Mouse (Mus musculus): ENCODE measurements around the gene Card9. TPM values are rescaled to one million over a fixed set of nuclear protein-coding genes. Genes with fewer than 3 reads are reported as not detected.

The Card9 gene
- polyA plus RNA-seq, 1 experiment, result 4.5 TPM

GRCm38 (mm10) chr2:26354401-26354800 lies 6.3 kb downstream of the Card9 start:
- TF ChIP-seq POLR2A (IDR thresholded peaks at IDR 0.05; ENCODE audit: low read depth, low read length), result no peak
- no peak for TF ChIP-seq CTCF (IDR thresholded peaks at IDR 0.05; ENCODE audit: extremely low read depth, insufficient read length, insufficient replicate concordance, low read depth, low read length)
- Histone ChIP-seq H3K27me3 (ENCODE audit: control insufficient read depth, insufficient read depth, low read length) (no peaks in the 10 kb centered on the region), H3K4me3 (ENCODE audit: low read depth, low read length) (no peak overlapping the region), H3K4me1 (ENCODE audit: control insufficient read depth, insufficient read depth, insufficient read length, low read length) (peaks cover 18% of the 10 kb centered on the region), H3K36me3 (ENCODE audit: control insufficient read depth, insufficient read depth, low read length) (no peaks in the 10 kb centered on the region), H3K27ac (ENCODE audit: insufficient read depth, low read depth, low read length) (no peak overlapping the region)
- 88% methylated on average over 4 of the region's 4 CpGs for whole genome bisulfite sequencing

GRCm38 (mm10) chr2:26353066-26353980 lies 7.4 kb downstream of the Card9 start:
- Histone ChIP-seq H3K27me3 (ENCODE audit: control insufficient read depth, insufficient read depth, low read length) (no peaks in the 10 kb centered on the region), H3K4me1 (ENCODE audit: control insufficient read depth, insufficient read depth, insufficient read length, low read length) (peaks cover 13% of the 10 kb centered on the region), H3K4me3 (ENCODE audit: low read depth, low read length) (peak overlapping the region; percentile 91; the same call in 1 of the 2 replicates), H3K27ac (ENCODE audit: insufficient read depth, low read depth, low read length) (no peak overlapping the region), H3K36me3 (ENCODE audit: control insufficient read depth, insufficient read depth, low read length) (no peaks in the 10 kb centered on the region; the same call in 1 of the 2 replicates)
- WGBS, result 88% methylated on average over 11 of the region's 11 CpGs
- TF ChIP-seq CTCF (IDR thresholded peaks at IDR 0.05; ENCODE audit: extremely low read depth, insufficient read length, insufficient replicate concordance, low read depth, low read length), result no peak
- TF ChIP-seq POLR2A (IDR thresholded peaks at IDR 0.05; ENCODE audit: low read depth, low read length), result no peak

DNA sequence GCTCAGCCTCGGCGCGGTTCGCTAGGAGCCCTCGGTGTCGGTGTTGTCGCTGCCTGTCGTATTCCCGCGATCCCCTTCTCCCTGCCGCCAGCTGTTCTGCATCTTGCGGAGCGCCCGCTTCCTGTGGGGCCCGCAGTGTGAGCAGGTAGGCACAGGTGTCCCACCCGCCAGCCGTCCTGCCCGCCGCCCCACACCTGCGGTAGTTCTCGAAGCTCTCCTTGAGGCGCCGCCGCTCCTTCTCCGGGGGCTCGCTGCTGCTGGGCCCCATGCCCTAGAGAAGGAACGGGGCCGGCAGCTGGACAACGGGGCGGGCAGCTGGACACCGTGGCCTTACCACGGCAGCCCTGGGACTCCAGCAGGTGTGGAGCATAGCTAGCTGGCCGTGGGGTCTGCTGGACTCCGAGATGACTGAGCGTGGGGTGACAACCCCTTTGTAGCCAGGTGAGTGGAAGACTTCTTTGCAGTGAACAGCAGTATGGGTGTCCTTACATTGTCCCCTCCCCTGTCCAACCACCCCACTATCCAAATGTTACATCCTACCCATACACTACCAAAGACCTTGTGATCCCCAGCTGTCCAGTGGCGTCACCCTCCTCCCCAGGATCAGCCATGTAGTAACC lies 8.3 kb downstream of the Card9 start:
- H3K4me1 ChIP-seq (ENCODE audit: control insufficient read depth, insufficient read depth, insufficient read length, low read length), result peaks cover 14% of the 10 kb centered on the region
- no peak overlapping the region for H3K27ac ChIP-seq (ENCODE audit: insufficient read depth, low read depth, low read length)
- peak overlapping the region; percentile 91 for H3K4me3 ChIP-seq (ENCODE audit: low read depth, low read length)
- 3% methylated on average over 36 of the region's 36 CpGs for WGBS
- no peaks in the 10 kb centered on the region for H3K27me3 ChIP-seq (ENCODE audit: control insufficient read depth, insufficient read depth, low read length)
- no peaks in the 10 kb centered on the region; the same call in none of the 2 replicates for H3K36me3 ChIP-seq (ENCODE audit: control insufficient read depth, insufficient read depth, low read length)
- TF ChIP-seq POLR2A (IDR thresholded peaks at IDR 0.05; ENCODE audit: low read depth, low read length) (no peak), CTCF (IDR thresholded peaks at IDR 0.05; ENCODE audit: extremely low read depth, insufficient read length, insufficient replicate concordance, low read depth, low read length) (no peak)

GRCm38 (mm10) chr2:26351358-26352290 lies 9.1 kb downstream of the Card9 start, which contains the start of gene Dnlz:
Gene Dnlz, minus strand, starts transcription at chr2:26352110.
- WGBS, result under 1% methylated on average over 62 of the region's 62 CpGs
- Histone ChIP-seq H3K27ac (ENCODE audit: insufficient read depth, low read depth, low read length) (peak within 1 kb of the TSS; percentile 50), H3K4me1 (ENCODE audit: control insufficient read depth, insufficient read depth, insufficient read length, low read length) (peaks cover 21% of the 10 kb centered on the region), H3K36me3 (ENCODE audit: control insufficient read depth, insufficient read depth, low read length) (no peaks in the 10 kb centered on the region; the same call in none of the 2 replicates), H3K4me3 (ENCODE audit: low read depth, low read length) (peak within 1 kb of the TSS; percentile 91), H3K27me3 (ENCODE audit: control insufficient read depth, insufficient read depth, low read length) (no peaks in the 10 kb centered on the region)
- TF ChIP-seq POLR2A (IDR thresholded peaks at IDR 0.05; ENCODE audit: low read depth, low read length) (peak; percentile 50), CTCF (IDR thresholded peaks at IDR 0.05; ENCODE audit: extremely low read depth, insufficient read length, insufficient replicate concordance, low read depth, low read length) (peak; percentile 70)

- Histone ChIP-seq H3K4me3 (ENCODE audit: low read depth, low read length) (no peak overlapping the region), H3K27me3 (ENCODE audit: control insufficient read depth, insufficient read depth, low read length) (no peaks in the 10 kb centered on the region), H3K36me3 (ENCODE audit: control insufficient read depth, insufficient read depth, low read length) (no peaks in the 10 kb centered on the region; the same call in none of the 2 replicates), H3K4me1 (ENCODE audit: control insufficient read depth, insufficient read depth, insufficient read length, low read length) (peaks cover 21% of the 10 kb centered on the region), H3K27ac (ENCODE audit: insufficient read depth, low read depth, low read length) (no peak overlapping the region)
- TF ChIP-seq POLR2A (IDR thresholded peaks at IDR 0.05; ENCODE audit: low read depth, low read length), result no peak
- TF ChIP-seq CTCF (IDR thresholded peaks at IDR 0.05; ENCODE audit: extremely low read depth, insufficient read length, insufficient replicate concordance, low read depth, low read length), result no peak
- WGBS, result 63% methylated on average over 6 of the region's 6 CpGs
Observed at GRCm38 (mm10) chr2:26348241-26348640, 12.5 kb downstream of the Card9 start.

- WGBS, result 51% methylated on average over 11 of the region's 11 CpGs
- Histone ChIP-seq H3K4me1 (ENCODE audit: control insufficient read depth, insufficient read depth, insufficient read length, low read length) (peaks cover 25% of the 10 kb centered on the region), H3K36me3 (ENCODE audit: control insufficient read depth, insufficient read depth, low read length) (no peaks in the 10 kb centered on the region), H3K27me3 (ENCODE audit: control insufficient read depth, insufficient read depth, low read length) (no peaks in the 10 kb centered on the region), H3K4me3 (ENCODE audit: low read depth, low read length) (no peak overlapping the region), H3K27ac (ENCODE audit: insufficient read depth, low read depth, low read length) (peak overlapping the region; percentile 52; the same call in 1 of the 2 replicates)
- TF ChIP-seq CTCF (IDR thresholded peaks at IDR 0.05; ENCODE audit: extremely low read depth, insufficient read length, insufficient replicate concordance, low read depth, low read length) (no peak), POLR2A (IDR thresholded peaks at IDR 0.05; ENCODE audit: low read depth, low read length) (no peak)
Observed at GRCm38 (mm10) chr2:26342609-26343490, 17.9 kb downstream of the Card9 start.

Data from small intestine, adult 2 months (tissue).